Mouse (Mus musculus) testis, adult 2 months (tissue): ENCODE data around the gene Bax. TPM values are rescaled to one million over a fixed set of nuclear protein-coding genes. Genes with fewer than 3 reads are reported as not detected.
A peak's percentile ranks its signal among the peaks of the same experiment; 100 is the strongest.

Source experiments
- H3K27ac ChIP-seq: fragments of 200-500 bp; 2 replicates; pipeline ENCODE4 v1.5.1; 2012; ENCODE audit warnings: low read depth, low read length; ENCODE audit not compliant: control insufficient read depth, insufficient read depth
- H3K27me3 ChIP-seq: fragments of 200-500 bp; 2 replicates; pipeline ENCODE4 v1.6.1; 2012; ENCODE audit warnings: mild to moderate bottlenecking, low read length, moderate library complexity; ENCODE audit not compliant: control insufficient read depth, insufficient read depth
- H3K36me3 ChIP-seq: fragments of 200-500 bp; 2 replicates; pipeline ENCODE4 v1.6.1; 2012; ENCODE audit warnings: mild to moderate bottlenecking, low read length; ENCODE audit not compliant: control insufficient read depth, insufficient read depth
- H3K4me1 ChIP-seq: fragments of 200-500 bp; 2 replicates; pipeline ENCODE4 v1.6.1; 2012; ENCODE audit warnings: low read length; ENCODE audit not compliant: control insufficient read depth, insufficient read depth
- H3K4me3 ChIP-seq: fragments of 200-500 bp; 2 replicates; pipeline ENCODE4 v1.5.1; 2012; ENCODE audit warnings: low read depth, mild to moderate bottlenecking, low read length, moderate library complexity, mixed read lengths; ENCODE audit not compliant: control insufficient read depth
- CTCF ChIP-seq: fragments of 200-500 bp; IDR thresholded peaks from 2 replicates; pipeline ENCODE4 v1.5.1; 2012; ENCODE audit warnings: low read depth, mild to moderate bottlenecking, inconsistent platforms, low read length, moderate library complexity; ENCODE audit not compliant: control insufficient read depth, insufficient read depth, insufficient replicate concordance
- POLR2A ChIP-seq: fragments of 200-500 bp; IDR thresholded peaks from 2 replicates; pipeline ENCODE4 v1.6.1; 2012; ENCODE audit warnings: low read depth, mild to moderate bottlenecking, inconsistent platforms, low read length, moderate library complexity; ENCODE audit not compliant: control insufficient read depth
- polyA plus RNA-seq: library from polyadenylated mRNA; depleted of rRNA; stranded (reverse); fragments of >200 nt; gene quantifications from 2 replicates; pipeline ENCODE4 v1.2.3, GENCODE M21; 2012

The Bax gene
- polyA plus RNA-seq, 1 experiment = 26.3 TPM

GRCm38 (mm10) chr7:45478774-45479173 is 12.1 kb upstream of the Bax start:
- Histone ChIP-seq H3K27ac (no peak overlapping the region), H3K4me3 (no peak overlapping the region), H3K36me3 (no peaks in the 10 kb centered on the region), H3K27me3 (no peaks in the 10 kb centered on the region), H3K4me1 (peaks cover 13% of the 10 kb centered on the region)
- TF ChIP-seq CTCF (no peak), POLR2A (no peak)

DNA sequence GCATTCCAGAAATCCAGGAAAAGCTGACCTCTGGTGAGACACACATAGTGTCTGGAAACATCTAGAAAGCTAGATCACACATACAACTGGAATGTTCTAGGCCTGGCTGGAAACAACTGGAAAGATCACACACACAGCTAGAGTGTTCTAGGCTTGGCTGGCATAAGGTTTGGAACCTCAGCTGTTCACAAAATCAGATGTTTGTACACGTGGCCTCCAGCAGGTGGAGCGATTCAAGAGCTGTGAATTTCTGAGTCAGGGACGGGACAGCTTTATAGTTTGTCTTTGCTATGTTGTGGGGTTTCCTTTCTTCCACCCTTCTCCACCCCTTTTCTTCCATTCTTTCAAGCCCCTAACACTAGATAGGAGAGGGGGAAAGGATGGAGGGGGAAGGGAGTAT is 10.3 kb upstream of the Bax start:
- Histone ChIP-seq H3K36me3 (no peaks in the 10 kb centered on the region), H3K27ac (no peak overlapping the region; the same call in 1 of the 2 replicates)
- TF ChIP-seq CTCF = no peak
- no peak for TF ChIP-seq POLR2A

DNA sequence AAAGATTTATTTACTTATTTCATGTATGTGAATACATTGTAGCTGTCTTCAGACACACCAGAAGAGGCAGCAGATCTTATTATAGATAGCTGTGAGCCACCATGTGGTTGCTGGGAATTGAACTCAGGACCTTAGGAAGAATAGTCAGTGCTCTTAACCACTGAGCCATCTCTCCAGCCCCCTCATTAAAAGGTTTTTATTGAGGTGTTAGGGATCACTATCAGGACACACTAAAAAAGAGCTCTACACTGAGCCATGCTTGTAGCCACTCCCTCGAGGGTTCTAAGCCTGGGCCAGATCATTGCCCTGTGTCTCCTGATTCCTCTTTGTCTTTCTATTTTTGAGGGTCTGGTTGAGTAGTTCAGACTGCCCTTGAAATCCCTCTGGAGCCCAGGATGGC is 9.8 kb upstream of the Bax start:
- H3K36me3 ChIP-seq = no peaks in the 10 kb centered on the region
- TF ChIP-seq CTCF = no peak
- no peak for TF ChIP-seq POLR2A
- no peak overlapping the region; the same call in 1 of the 2 replicates for H3K27ac ChIP-seq
- no peak overlapping the region for H3K4me3 ChIP-seq
- H3K4me1 ChIP-seq = peaks cover 11% of the 10 kb centered on the region
- H3K27me3 ChIP-seq = no peaks in the 10 kb centered on the region

More for the DNA sequence above, 10.3 kb upstream of the Bax start:
- Histone ChIP-seq H3K4me3 (no peak overlapping the region), H3K4me1 (peaks cover 13% of the 10 kb centered on the region), H3K27me3 (no peaks in the 10 kb centered on the region)

- no peaks in the 10 kb centered on the region for H3K27me3 ChIP-seq
- no peak for TF ChIP-seq CTCF
- TF ChIP-seq POLR2A = no peak
Observed at GRCm38 (mm10) chr7:45475291-45475969, 8.7 kb upstream of the Bax start.

GRCm38 (mm10) chr7:45470869-45471268 is 4.2 kb upstream of the Bax start:
- TF ChIP-seq POLR2A (no peak), CTCF (no peak)
- H3K27me3 ChIP-seq = no peaks in the 10 kb centered on the region
- peak overlapping the region; percentile 32; the same call in 1 of the 2 replicates for H3K27ac ChIP-seq
- H3K36me3 ChIP-seq = no peaks in the 10 kb centered on the region
- H3K4me3 ChIP-seq = no peak overlapping the region
- peaks cover 23% of the 10 kb centered on the region for H3K4me1 ChIP-seq

More at GRCm38 (mm10) chr7:45475291-45475969, 8.7 kb upstream of the Bax start:
- Histone ChIP-seq H3K4me1 (peaks cover 8% of the 10 kb centered on the region), H3K36me3 (no peaks in the 10 kb centered on the region), H3K4me3 (no peak overlapping the region), H3K27ac (peak overlapping the region; percentile 55)

DNA sequence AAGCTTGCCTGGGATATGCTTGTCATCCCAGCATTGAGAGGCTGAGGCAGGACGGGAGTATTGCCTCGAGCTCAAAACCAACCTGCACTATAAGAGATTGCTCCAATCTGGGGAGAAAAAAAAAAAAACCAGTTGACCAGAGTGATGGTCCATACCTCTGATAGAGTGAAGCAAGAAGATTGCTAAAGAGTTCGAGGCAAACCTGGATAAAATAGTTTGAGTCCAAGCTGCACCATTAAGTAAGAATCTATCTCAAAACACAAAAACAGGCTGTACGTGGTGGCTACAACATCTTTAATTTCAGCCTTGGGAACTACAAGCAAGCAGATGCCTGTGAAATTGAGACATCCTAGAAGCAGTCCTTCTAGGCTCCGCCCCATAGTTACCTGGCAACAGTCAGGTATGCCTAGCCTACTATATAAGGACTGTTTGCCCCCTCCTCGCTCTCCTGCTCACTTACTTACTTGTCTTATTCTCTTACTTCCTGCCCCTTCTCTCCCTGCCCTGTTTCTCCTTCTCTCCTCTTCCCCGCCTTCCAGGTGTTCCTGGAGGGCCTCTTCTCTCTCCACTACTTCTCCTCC is 482 bp upstream of the Bax start:
- TF ChIP-seq CTCF (no peak), POLR2A (no peak)
- 0 out of 2 replicates have a peak overlapping the region, but pooled peaks have one; percentile 19 for H3K27ac ChIP-seq

GRCm38 (mm10) chr7:45465549-45465948 is 1.1 kb downstream of the Bax start:
- no peaks in the 10 kb centered on the region for H3K36me3 ChIP-seq

More for the DNA sequence above, 482 bp upstream of the Bax start:
- Histone ChIP-seq H3K4me3 (peak overlapping the region; percentile 92), H3K4me1 (peaks cover 18% of the 10 kb centered on the region), H3K36me3 (no peaks in the 10 kb centered on the region), H3K27me3 (no peaks in the 10 kb centered on the region)

More at GRCm38 (mm10) chr7:45465549-45465948, 1.1 kb downstream of the Bax start:
- H3K27ac ChIP-seq = no peak overlapping the region
- TF ChIP-seq CTCF (no peak), POLR2A (no peak)
- H3K27me3 ChIP-seq = no peaks in the 10 kb centered on the region
- no peak overlapping the region for H3K4me3 ChIP-seq
- H3K4me1 ChIP-seq = peaks cover 21% of the 10 kb centered on the region
